Mouse (Mus musculus): Measurements from ENCODE around the gene Rgs13.

The Rgs13 gene

GRCm38 (mm10) chr1:144177166-144177565, at the start of gene Rgs13:
Gene Rgs13 (minus strand): TSS chr1:144177372.
- in situ Hi-C loops (cut with MboI): loop anchor here (10.0 to 25.0 kb wide), 2 partner anchors 160 to 362 kb away; no protein-coding TSS in a partner anchor

GRCm38 (mm10) chr1:144215230-144215629, 38.1 kb upstream of the Rgs13 start:
- in situ Hi-C loops (cut with MboI): no loop called here

GRCm38 (mm10) chr1:144210912-144211311, 33.7 kb upstream of the Rgs13 start:
- in situ Hi-C loops (cut with MboI): no loop called here

- in situ Hi-C loops (cut with MboI): no loop called here
Measured at GRCm38 (mm10) chr1:144206281-144207061, 29.3 kb upstream of the Rgs13 start.

GRCm38 (mm10) chr1:144204766-144205165, 27.6 kb upstream of the Rgs13 start:
- in situ Hi-C loops (cut with MboI): no loop called here

- in situ Hi-C loops (cut with MboI): no loop called here
Measured at GRCm38 (mm10) chr1:144202939-144203338, 25.8 kb upstream of the Rgs13 start.

- in situ Hi-C loops (cut with MboI): no loop called here
Measured at GRCm38 (mm10) chr1:144200496-144200895, 23.3 kb upstream of the Rgs13 start.

GRCm38 (mm10) chr1:144199538-144199937, 22.4 kb upstream of the Rgs13 start:
- in situ Hi-C loops (cut with MboI): loop anchor here (25.0 kb wide), 1 partner anchor 138 kb away; no protein-coding TSS in a partner anchor

GRCm38 (mm10) chr1:144197684-144198083, 20.5 kb upstream of the Rgs13 start:
- in situ Hi-C loops (cut with MboI): loop anchor here (25.0 kb wide), 1 partner anchor 140 kb away; no protein-coding TSS in a partner anchor

GRCm38 (mm10) chr1:144186655-144187396, 9.7 kb upstream of the Rgs13 start:
- in situ Hi-C loops (cut with MboI): loop anchor here (25.0 kb wide), 1 partner anchor 150 kb away; no protein-coding TSS in a partner anchor

GRCm38 (mm10) chr1:144184955-144185715, 8.0 kb upstream of the Rgs13 start:
- in situ Hi-C loops (cut with MboI): loop anchor here (25.0 kb wide), 1 partner anchor 152 kb away; no protein-coding TSS in a partner anchor

- in situ Hi-C loops (cut with MboI): loop anchor here (25.0 kb wide), 1 partner anchor 154 kb away; no protein-coding TSS in a partner anchor
Measured at GRCm38 (mm10) chr1:144183622-144184021, 6.5 kb upstream of the Rgs13 start.

- in situ Hi-C loops (cut with MboI): loop anchor here (10.0 to 25.0 kb wide), 2 partner anchors 158 to 365 kb away; no protein-coding TSS in a partner anchor
Measured at GRCm38 (mm10) chr1:144179559-144179958, 2.4 kb upstream of the Rgs13 start.

- in situ Hi-C loops (cut with MboI): loop anchor here (10.0 to 25.0 kb wide), 2 partner anchors 159 to 364 kb away; no protein-coding TSS in a partner anchor
Measured at GRCm38 (mm10) chr1:144178281-144178957, 1.2 kb upstream of the Rgs13 start.

GRCm38 (mm10) chr1:144177620-144178019, 448 bp upstream of the Rgs13 start:
- in situ Hi-C loops (cut with MboI): loop anchor here (10.0 to 25.0 kb wide), 2 partner anchors 160 to 363 kb away; no protein-coding TSS in a partner anchor

GRCm38 (mm10) chr1:144174760-144175159, 2.4 kb downstream of the Rgs13 start:
- in situ Hi-C loops (cut with MboI): loop anchor here (5.0 to 25.0 kb wide), 3 partner anchors 163 to 360 kb away; partner anchors contain the start of gene Rgs2

- in situ Hi-C loops (cut with MboI): loop anchor here (5.0 to 10.0 kb wide), 2 partner anchors 171 to 359 kb away; partner anchors contain the start of gene Rgs2
Measured at GRCm38 (mm10) chr1:144173568-144174036, 3.6 kb downstream of the Rgs13 start.

- in situ Hi-C loops (cut with MboI): no loop called here
Measured at GRCm38 (mm10) chr1:144168921-144169320, 8.3 kb downstream of the Rgs13 start.

GRCm38 (mm10) chr1:144167761-144168160, 9.4 kb downstream of the Rgs13 start:
- in situ Hi-C loops (cut with MboI): no loop called here

- in situ Hi-C loops (cut with MboI): no loop called here
Measured at GRCm38 (mm10) chr1:144166897-144167296, 10.3 kb downstream of the Rgs13 start.

GRCm38 (mm10) chr1:144166275-144166674, 10.9 kb downstream of the Rgs13 start:
- in situ Hi-C loops (cut with MboI): no loop called here

Measured in mature B cell (primary cell).